11 mouse cellular contexts compared by ENCODE assay signal in genomic region chr16:23231168-23231567, GRCm38 (mm10). TPM values are rescaled to one million over a fixed set of nuclear protein-coding genes. Genes with fewer than 3 reads are reported as not detected.
DNase-seq lines count a peak whose midpoint lies in the region; ATAC-seq and TF ChIP-seq lines count a peak whose summit lies in the region.
"Had no signal": no experiment of that assay in that cellular context is flagged by ENCODE, and none has a peak within 500 bp of the region (broad histone marks: within the 10 kb centered on the region; RNA-seq: fewer than 3 reads in every experiment).

No protein-coding gene starts in this region.

- H3K27me3 ChIP-seq in heart, embryonic 12.5 days (replicated peaks): peaks cover 15% of the 10 kb centered on the region
- no peaks in the 10 kb centered on the region for H3K27me3 ChIP-seq in lung, postnatal 0 days (replicated peaks; ENCODE audit: insufficient read depth, low read length)
- H3K27me3 ChIP-seq: midbrain, embryonic 13.5 days; Patski had no signal

- peak; percentile 69 for TF ChIP-seq EP300 in lung, postnatal 0 days (IDR thresholded peaks at IDR 0.05)

- peak; percentile 92 for DNase-seq in heart, adult 11 months
- peak; percentile 57 for DNase-seq in adrenal gland, postnatal 25 days
- peak; percentile 20 for DNase-seq in kidney, adult 18-20 months
- DNase-seq in lung, postnatal 0 days (ENCODE audit: low spot score): peak; percentile 82
- DNase-seq in frontal cortex, adult 2 months (ENCODE audit: extremely low spot score in 1 of 2, low spot score in 1 of 2): no peak
- DNase-seq in Muller cell, postnatal 12 days (ENCODE audit: inconsistent ontology term): no peak
- DNase-seq: liver had no signal

- no peak overlapping the region for H3K9ac ChIP-seq in heart, embryonic 12.5 days
- H3K9ac ChIP-seq in lung, postnatal 0 days (replicated peaks; ENCODE audit: low read depth): no peak overlapping the region
- H3K9ac ChIP-seq: midbrain, embryonic 13.5 days had no signal

- H3K9me3 ChIP-seq in heart, embryonic 12.5 days (replicated peaks): no peaks in the 10 kb centered on the region
- H3K9me3 ChIP-seq in lung, postnatal 0 days (ENCODE audit: low read length): no peaks in the 10 kb centered on the region
- H3K9me3 ChIP-seq: midbrain, embryonic 13.5 days had no signal

- WGBS in heart, embryonic 12.5 days: 31% methylated on average over 4 of the region's 4 CpGs
- 28% methylated on average over 4 of the region's 4 CpGs for WGBS in lung, postnatal 0 days

- H3K4me2 ChIP-seq in heart, embryonic 12.5 days: no peak overlapping the region
- no peak overlapping the region for H3K4me2 ChIP-seq in lung, postnatal 0 days (replicated peaks; ENCODE audit: low read depth, low read length)
- H3K4me2 ChIP-seq: midbrain, embryonic 13.5 days had no signal

- no peaks in the 10 kb centered on the region for H3K36me3 ChIP-seq in heart, embryonic 12.5 days
- no peaks in the 10 kb centered on the region for H3K36me3 ChIP-seq in lung, postnatal 0 days (ENCODE audit: insufficient read depth, low read length)

- peaks cover 49% of the 10 kb centered on the region for H3K4me1 ChIP-seq in heart, embryonic 12.5 days (replicated peaks)
- peaks cover 24% of the 10 kb centered on the region for H3K4me1 ChIP-seq in lung, postnatal 0 days (ENCODE audit: insufficient read depth, low read depth, low read length)

- no peak for ATAC-seq in heart, embryonic 12.5 days (ENCODE audit: insufficient number of reproducible peaks, low FRiP score)
- ATAC-seq in lung, postnatal 0 days: peak; percentile 77
- ATAC-seq in monocyte, adult 5-6 weeks (replicated peaks; ENCODE audit: insufficient number of reproducible peaks, low FRiP score, low TSS enrichment, poor library complexity, severe bottlenecking): no peak
- ATAC-seq: midbrain, embryonic 13.5 days; Patski had no signal

- no peak overlapping the region for H3K27ac ChIP-seq in heart, embryonic 12.5 days (ENCODE audit: poor library complexity, severe bottlenecking)
- H3K27ac ChIP-seq in lung, postnatal 0 days (ENCODE audit: low read length): peak overlapping the region; percentile 85
- H3K27ac ChIP-seq: midbrain, embryonic 13.5 days had no signal

- H3K4me3 ChIP-seq in heart, embryonic 12.5 days: no peak overlapping the region
- no peak overlapping the region for H3K4me3 ChIP-seq in lung, postnatal 0 days (ENCODE audit: low read depth, low read length)
- H3K4me3 ChIP-seq: midbrain, embryonic 13.5 days had no signal

- TF ChIP-seq CTCF in lung, postnatal 0 days (IDR thresholded peaks at IDR 0.05): no peak

RNA-seq across cellular contexts. Expression of gene St6gal1, which starts 6.6 kb away (rescaled TPM):
- 18.9 and 21.9 TPM in 2 replicates for polyA plus RNA-seq in heart, embryonic 12.5 days (2016; fragmentation: Nextera tagmentation; extraction: Ambion mirVana)
- total RNA-seq in adrenal gland, postnatal 25 days (2021): 48.4 and 50.5 TPM in 2 replicates
- 42.2 and 46.4 TPM in 2 replicates for polyA plus RNA-seq in lung, postnatal 0 days (2015; fragmentation: Nextera tagmentation; extraction: Ambion mirVana)
- 27.2 to 29.6 TPM (median 27.3 TPM) in 3 replicates for total RNA-seq in monocyte, adult 5-6 weeks (2017)
- polyA plus RNA-seq in frontal cortex, adult 2 months (2012; rRNA removed): 15.8 and 19.8 TPM in 2 replicates

Comparison
In these comparisons a context has a peak if more than half of its experiments do, and no peak if none do; other contexts are left out.
1. DNase-seq: peak in heart, adult 11 months (single experiment), adrenal gland, postnatal 25 days (single experiment), kidney, adult 18-20 months (single experiment) and lung, postnatal 0 days (single experiment); none in frontal cortex, adult 2 months (0 of 2) and Muller cell, postnatal 12 days (single experiment).